Mouse (Mus musculus): ENCODE measurements around the gene Gal3st1. TPM values are rescaled to one million over a fixed set of nuclear protein-coding genes. Genes with fewer than 3 reads are reported as not detected.
A peak's percentile ranks its signal among the peaks of the same experiment; 100 is the strongest.

Gene Gal3st1
- polyA plus RNA-seq, 1 experiment = 1.8 TPM

GRCm38 (mm10) chr11:3976678-3977077 is 6.8 kb upstream of the Gal3st1 start, which contains the start of gene 4930556J24Rik:
Gene 4930556J24Rik, minus strand, starts transcription at chr11:3976778.
- Histone ChIP-seq H3K4me1 (ENCODE audit: control insufficient read depth, insufficient read depth, low read length) (no peaks in the 10 kb centered on the region), H3K27ac (ENCODE audit: insufficient read depth, low read length) (no peak within 1 kb of the TSS), H3K9ac (ENCODE audit: low read depth, poor library complexity, severe bottlenecking) (no peak within 1 kb of the TSS), H3K27me3 (ENCODE audit: control insufficient read depth, insufficient read depth, low read length, poor library complexity, severe bottlenecking) (no peaks in the 10 kb centered on the region), H3K36me3 (ENCODE audit: control insufficient read depth, insufficient read depth, low read length, poor library complexity, severe bottlenecking) (peaks cover 70% of the 10 kb centered on the region), H3K9me3 (replicated peaks; ENCODE audit: control insufficient read depth, insufficient read depth, low read length, poor library complexity, severe bottlenecking) (no peaks in the 10 kb centered on the region), H3K4me3 (ENCODE audit: low read depth, low read length) (no peak within 1 kb of the TSS)
- TF ChIP-seq CTCF (IDR thresholded peaks at IDR 0.05; ENCODE audit: low read depth, low read length) = no peak
- no peak for TF ChIP-seq EP300 (IDR thresholded peaks at IDR 0.05; ENCODE audit: insufficient read depth, low read depth, low read length)
- no peak for TF ChIP-seq POLR2A (IDR thresholded peaks at IDR 0.05; ENCODE audit: insufficient read depth, low read length)

GRCm38 (mm10) chr11:3978421-3978820 is 5.0 kb upstream of the Gal3st1 start:
- no peaks in the 10 kb centered on the region for H3K4me1 ChIP-seq (ENCODE audit: control insufficient read depth, insufficient read depth, low read length)
- no peaks in the 10 kb centered on the region for H3K9me3 ChIP-seq (replicated peaks; ENCODE audit: control insufficient read depth, insufficient read depth, low read length, poor library complexity, severe bottlenecking)
- no peak overlapping the region for H3K9ac ChIP-seq (ENCODE audit: low read depth, poor library complexity, severe bottlenecking)
- no peak overlapping the region for H3K4me3 ChIP-seq (ENCODE audit: low read depth, low read length)
- no peaks in the 10 kb centered on the region for H3K27me3 ChIP-seq (ENCODE audit: control insufficient read depth, insufficient read depth, low read length, poor library complexity, severe bottlenecking)
- no peak overlapping the region for H3K27ac ChIP-seq (ENCODE audit: insufficient read depth, low read length)
- TF ChIP-seq CTCF (IDR thresholded peaks at IDR 0.05; ENCODE audit: low read depth, low read length) (no peak), EP300 (IDR thresholded peaks at IDR 0.05; ENCODE audit: insufficient read depth, low read depth, low read length) (no peak), POLR2A (IDR thresholded peaks at IDR 0.05; ENCODE audit: insufficient read depth, low read length) (no peak)
- peaks cover 56% of the 10 kb centered on the region for H3K36me3 ChIP-seq (ENCODE audit: control insufficient read depth, insufficient read depth, low read length, poor library complexity, severe bottlenecking)

GRCm38 (mm10) chr11:3981536-3981935 is 1.9 kb upstream of the Gal3st1 start:
- peaks cover 29% of the 10 kb centered on the region for H3K36me3 ChIP-seq (ENCODE audit: control insufficient read depth, insufficient read depth, low read length, poor library complexity, severe bottlenecking)
- no peak overlapping the region for H3K9ac ChIP-seq (ENCODE audit: low read depth, poor library complexity, severe bottlenecking)
- TF ChIP-seq EP300 (IDR thresholded peaks at IDR 0.05; ENCODE audit: insufficient read depth, low read depth, low read length) = no peak
- no peak for TF ChIP-seq POLR2A (IDR thresholded peaks at IDR 0.05; ENCODE audit: insufficient read depth, low read length)
- TF ChIP-seq CTCF (IDR thresholded peaks at IDR 0.05; ENCODE audit: low read depth, low read length) = no peak
- H3K27me3 ChIP-seq (ENCODE audit: control insufficient read depth, insufficient read depth, low read length, poor library complexity, severe bottlenecking) = no peaks in the 10 kb centered on the region
- no peaks in the 10 kb centered on the region for H3K9me3 ChIP-seq (replicated peaks; ENCODE audit: control insufficient read depth, insufficient read depth, low read length, poor library complexity, severe bottlenecking)
- H3K27ac ChIP-seq (ENCODE audit: insufficient read depth, low read length) = no peak overlapping the region
- peaks cover 2% of the 10 kb centered on the region for H3K4me1 ChIP-seq (ENCODE audit: control insufficient read depth, insufficient read depth, low read length)
- no peak overlapping the region for H3K4me3 ChIP-seq (ENCODE audit: low read depth, low read length)

- no peaks in the 10 kb centered on the region for H3K9me3 ChIP-seq (replicated peaks; ENCODE audit: control insufficient read depth, insufficient read depth, low read length, poor library complexity, severe bottlenecking)
- peaks cover 2% of the 10 kb centered on the region for H3K4me1 ChIP-seq (ENCODE audit: control insufficient read depth, insufficient read depth, low read length)
- TF ChIP-seq EP300 (IDR thresholded peaks at IDR 0.05; ENCODE audit: insufficient read depth, low read depth, low read length) = no peak
- TF ChIP-seq CTCF (IDR thresholded peaks at IDR 0.05; ENCODE audit: low read depth, low read length) = no peak
- TF ChIP-seq POLR2A (IDR thresholded peaks at IDR 0.05; ENCODE audit: insufficient read depth, low read length) = no peak
- H3K27me3 ChIP-seq (ENCODE audit: control insufficient read depth, insufficient read depth, low read length, poor library complexity, severe bottlenecking) = no peaks in the 10 kb centered on the region
- no peak overlapping the region for H3K27ac ChIP-seq (ENCODE audit: insufficient read depth, low read length)
- H3K36me3 ChIP-seq (ENCODE audit: control insufficient read depth, insufficient read depth, low read length, poor library complexity, severe bottlenecking) = peaks cover 19% of the 10 kb centered on the region
- no peak overlapping the region for H3K4me3 ChIP-seq (ENCODE audit: low read depth, low read length)
- H3K9ac ChIP-seq (ENCODE audit: low read depth, poor library complexity, severe bottlenecking) = no peak overlapping the region
These were observed 894 bp upstream of the Gal3st1 start for GRCm38 (mm10) chr11:3982275-3983209.

GRCm38 (mm10) chr11:3983863-3984745 is 668 bp downstream of the Gal3st1 start:
- H3K4me1 ChIP-seq (ENCODE audit: control insufficient read depth, insufficient read depth, low read length) = peaks cover 2% of the 10 kb centered on the region
- H3K4me3 ChIP-seq (ENCODE audit: low read depth, low read length) = peak overlapping the region; percentile 54
- no peaks in the 10 kb centered on the region for H3K9me3 ChIP-seq (replicated peaks; ENCODE audit: control insufficient read depth, insufficient read depth, low read length, poor library complexity, severe bottlenecking)
- peaks cover 3% of the 10 kb centered on the region for H3K36me3 ChIP-seq (ENCODE audit: control insufficient read depth, insufficient read depth, low read length, poor library complexity, severe bottlenecking)
- H3K27ac ChIP-seq (ENCODE audit: insufficient read depth, low read length) = no peak overlapping the region
- peak overlapping the region; percentile 20 for H3K9ac ChIP-seq (ENCODE audit: low read depth, poor library complexity, severe bottlenecking)
- TF ChIP-seq EP300 (IDR thresholded peaks at IDR 0.05; ENCODE audit: insufficient read depth, low read depth, low read length) (no peak), CTCF (IDR thresholded peaks at IDR 0.05; ENCODE audit: low read depth, low read length) (no peak), POLR2A (IDR thresholded peaks at IDR 0.05; ENCODE audit: insufficient read depth, low read length) (no peak)
- H3K27me3 ChIP-seq (ENCODE audit: control insufficient read depth, insufficient read depth, low read length, poor library complexity, severe bottlenecking) = no peaks in the 10 kb centered on the region
